Mouse (Mus musculus) splenic B cell, adult 2 months (primary cell): ENCODE data around the gene Ubap2.

ENCODE experiments used
- DNase-seq: peaks from one replicate; pipeline ENCODE4 v3.0.0-alpha.2; 2011; ENCODE audit warnings: low read depth, low spot score
- H3K27me3 ChIP-seq: 2 replicates; pipeline ENCODE4 v1.6.1; 2012; ENCODE audit warnings: mild to moderate bottlenecking, low read length, moderate library complexity, mixed read lengths; ENCODE audit not compliant: control insufficient read depth, poor library complexity, insufficient read depth, severe bottlenecking
- H3K36me3 ChIP-seq: 2 replicates; pipeline ENCODE4 v1.6.1; 2012; ENCODE audit warnings: mild to moderate bottlenecking, low read length, moderate library complexity, mixed read lengths; ENCODE audit not compliant: control insufficient read depth, poor library complexity, insufficient read depth, severe bottlenecking

Ubap2 gene

DNA sequence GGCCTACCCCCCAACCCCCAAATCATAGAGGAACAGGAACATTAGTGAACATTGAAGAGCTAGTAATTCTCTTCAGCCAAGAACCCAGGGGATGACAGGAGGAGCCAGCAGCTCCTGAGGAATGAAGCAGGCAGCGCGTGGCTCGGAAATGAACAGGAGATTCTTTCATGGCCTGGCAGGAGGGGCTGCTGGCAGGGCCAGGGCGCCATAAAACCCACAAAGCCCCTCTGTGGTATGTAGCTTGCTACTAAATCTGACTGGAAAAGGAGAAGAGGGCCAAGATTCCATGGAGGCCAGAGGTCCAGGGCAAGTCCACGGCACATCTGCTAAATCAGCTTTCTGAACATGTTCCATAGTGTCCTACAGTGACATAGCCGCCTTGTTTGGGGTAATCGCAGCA, 14.9 kb upstream of the Ubap2 start:
- peaks cover 9% of the 10 kb centered on the region for H3K36me3 ChIP-seq
- no peak for DNase-seq
- no peaks in the 10 kb centered on the region for H3K27me3 ChIP-seq

- Histone ChIP-seq H3K27me3 (no peaks in the 10 kb centered on the region), H3K36me3 (no peaks in the 10 kb centered on the region)
- peak; percentile 71 for DNase-seq
Observed at GRCm38 (mm10) chr4:41286420-41286819, 11.5 kb upstream of the Ubap2 start.

DNA sequence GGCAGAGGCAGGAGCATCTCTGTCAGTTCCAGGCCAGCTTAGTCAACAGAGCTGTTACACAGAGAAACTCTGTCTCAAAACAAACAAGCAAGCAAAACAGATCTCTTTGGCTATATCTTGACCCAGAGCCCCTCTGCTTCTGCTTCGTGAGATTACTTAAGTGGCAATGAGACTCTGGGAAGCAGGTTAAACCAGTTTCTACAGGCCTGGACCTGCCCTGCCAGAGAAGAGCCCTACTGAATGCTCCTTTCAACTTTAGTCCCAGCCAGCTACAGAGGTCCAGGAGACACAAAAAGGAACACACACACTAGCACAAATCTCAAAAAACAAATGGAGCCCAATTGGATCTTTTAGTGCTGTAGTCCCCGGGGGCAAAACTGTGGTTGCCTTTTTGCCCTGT, 9.1 kb upstream of the Ubap2 start:
- no peak for DNase-seq
- Histone ChIP-seq H3K36me3 (no peaks in the 10 kb centered on the region), H3K27me3 (no peaks in the 10 kb centered on the region)

DNA sequence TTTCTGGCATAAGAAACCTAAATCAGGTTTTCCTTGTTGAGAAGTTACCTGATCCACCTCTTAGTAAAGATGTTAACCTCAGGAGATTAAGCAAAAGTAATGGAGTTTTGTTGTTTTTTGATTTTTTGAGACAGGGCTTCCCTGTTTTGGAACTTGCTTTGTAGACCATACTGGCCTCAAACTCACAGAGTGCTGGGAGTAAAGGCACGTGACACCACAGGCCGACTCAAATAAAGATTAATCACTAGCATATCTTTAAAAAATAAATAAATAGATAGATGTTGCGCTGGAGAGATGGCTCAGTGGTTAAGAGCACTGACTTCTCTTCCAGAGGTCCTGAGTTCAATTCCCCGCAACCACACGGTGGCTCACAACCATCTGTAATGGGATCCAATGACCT, 983 bp upstream of the Ubap2 start:
- H3K27me3 ChIP-seq, result no peaks in the 10 kb centered on the region

GRCm38 (mm10) chr4:41274377-41274979, 466 bp downstream of the Ubap2 start:
- no peaks in the 10 kb centered on the region for H3K36me3 ChIP-seq
- H3K27me3 ChIP-seq, result no peaks in the 10 kb centered on the region
- DNase-seq, result no peak

More for the DNA sequence above, 983 bp upstream of the Ubap2 start:
- no peak for DNase-seq
- no peaks in the 10 kb centered on the region for H3K36me3 ChIP-seq

DNA sequence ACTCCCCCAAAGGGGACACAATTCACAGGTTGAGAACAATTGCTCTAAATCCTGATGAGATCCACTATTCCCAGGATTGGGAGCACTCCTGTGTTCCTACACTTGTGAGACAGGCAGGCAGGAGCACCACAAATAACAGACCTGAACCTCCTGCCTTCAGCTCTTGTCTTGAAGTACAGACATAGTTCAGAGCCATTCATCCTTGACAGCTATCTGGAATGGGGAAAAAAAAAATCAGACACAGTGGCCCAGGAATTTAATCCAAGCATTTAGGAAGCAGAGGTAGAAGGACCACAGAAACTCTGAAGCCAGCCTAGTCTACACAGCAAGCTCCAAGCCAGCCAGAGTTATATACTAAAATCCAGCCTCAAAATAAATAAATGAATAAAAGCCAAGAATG, 6.8 kb downstream of the Ubap2 start:
- Histone ChIP-seq H3K27me3 (no peaks in the 10 kb centered on the region), H3K36me3 (0 out of 2 replicates have a peak, but pooled peaks cover 2% of the 10 kb centered on the region)
- no peak for DNase-seq

GRCm38 (mm10) chr4:41266350-41266749, 8.6 kb downstream of the Ubap2 start:
- DNase-seq, result no peak

DNA sequence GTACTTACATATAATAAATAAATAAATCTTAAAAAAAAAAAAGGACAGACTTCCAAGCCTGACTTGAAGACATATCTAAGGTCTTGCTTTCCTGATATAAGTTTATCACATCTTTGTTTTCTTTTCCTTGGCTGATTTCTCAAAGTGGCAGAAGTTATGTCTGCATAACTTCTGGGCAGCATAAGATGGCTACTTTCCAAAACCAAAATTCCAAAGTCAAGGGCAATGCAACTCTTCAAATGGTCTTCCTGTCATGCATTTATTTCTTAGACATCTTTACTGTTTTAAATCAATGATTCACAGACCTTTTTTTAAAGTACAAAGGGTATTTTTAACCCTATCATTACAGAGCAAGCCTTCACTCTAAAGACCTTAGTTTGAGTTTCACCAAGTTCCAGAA, 14.3 kb downstream of the Ubap2 start:
- H3K27me3 ChIP-seq, result no peaks in the 10 kb centered on the region

More at GRCm38 (mm10) chr4:41266350-41266749, 8.6 kb downstream of the Ubap2 start:
- Histone ChIP-seq H3K36me3 (peaks cover 2% of the 10 kb centered on the region; the same call in 1 of the 2 replicates), H3K27me3 (no peaks in the 10 kb centered on the region)

DNA sequence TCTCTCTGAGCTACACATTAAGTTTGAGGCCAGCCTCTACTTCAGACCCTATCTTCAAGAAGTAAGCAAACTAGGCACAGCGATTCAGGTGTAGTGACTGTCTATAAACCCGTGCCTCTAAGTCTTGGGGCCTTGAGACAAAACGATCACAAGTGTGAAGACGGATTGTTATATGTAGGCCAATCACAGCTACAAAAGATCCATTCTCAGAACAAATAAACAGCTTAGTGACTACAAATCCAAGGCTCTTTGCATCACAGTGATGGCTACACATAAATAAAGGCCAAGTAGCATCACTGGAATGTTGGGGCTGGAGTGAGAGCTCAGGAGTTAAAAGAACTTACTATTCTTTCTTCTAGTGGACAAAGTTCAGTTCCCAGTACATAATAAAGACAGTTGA, 15.9 kb downstream of the Ubap2 start:
- DNase-seq, result no peak
- no peaks in the 10 kb centered on the region; the same call in 1 of the 2 replicates for H3K36me3 ChIP-seq
- H3K27me3 ChIP-seq, result no peaks in the 10 kb centered on the region

More for the DNA sequence above, 14.3 kb downstream of the Ubap2 start:
- no peaks in the 10 kb centered on the region; the same call in 1 of the 2 replicates for H3K36me3 ChIP-seq
- no peak for DNase-seq

DNA sequence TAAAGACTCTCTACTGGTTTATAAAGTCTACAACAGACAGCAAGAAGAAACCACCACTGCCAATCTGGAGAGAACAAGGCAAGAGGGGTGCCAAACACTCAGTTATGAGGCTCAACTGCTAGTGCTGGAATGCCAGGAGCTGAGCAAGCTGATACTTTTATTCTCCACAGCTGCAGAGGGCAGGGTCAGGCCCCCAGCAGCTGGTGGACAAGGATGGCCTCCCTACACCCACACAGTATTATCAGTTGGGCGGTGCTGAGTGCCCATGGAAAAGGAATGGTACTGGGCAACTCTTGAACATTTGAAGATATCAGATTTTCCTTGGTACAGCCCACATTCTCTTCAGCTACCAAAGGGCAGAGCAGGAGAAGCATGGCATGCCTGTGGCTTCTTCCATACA, 17.2 kb downstream of the Ubap2 start:
- no peak for DNase-seq
- H3K36me3 ChIP-seq, result no peaks in the 10 kb centered on the region; the same call in 1 of the 2 replicates

DNA sequence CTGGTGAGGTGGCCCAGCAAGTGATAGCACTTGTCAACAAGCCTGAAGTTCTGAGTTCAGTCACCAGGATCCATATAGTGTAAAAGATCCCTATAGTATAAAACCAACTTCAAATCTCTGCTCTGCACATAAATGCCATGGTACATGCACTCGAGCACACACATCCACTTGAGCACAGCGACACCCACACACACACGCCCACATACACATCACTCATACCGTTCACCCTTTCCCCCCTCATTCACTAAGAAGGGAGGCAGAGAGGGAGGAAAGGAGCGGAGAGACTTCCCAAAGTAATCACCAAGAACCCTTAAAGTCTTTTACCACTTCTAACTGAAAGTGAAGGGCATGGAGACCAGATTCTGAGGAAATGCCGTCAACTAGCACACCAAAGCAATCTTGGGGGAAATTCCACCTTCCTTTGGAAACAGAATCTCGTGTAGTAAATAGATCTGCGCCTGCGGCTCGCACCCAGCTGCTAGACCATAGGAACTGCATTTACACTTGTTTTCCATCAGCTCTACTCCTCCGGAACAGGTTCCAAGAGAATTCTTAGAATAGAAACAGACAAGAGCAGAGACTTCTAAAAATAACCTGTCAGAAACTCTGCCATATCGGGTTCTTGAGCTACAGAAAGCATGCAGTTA, 19.3 kb downstream of the Ubap2 start:
- no peaks in the 10 kb centered on the region for H3K36me3 ChIP-seq
- DNase-seq, result no peak
- H3K27me3 ChIP-seq, result no peaks in the 10 kb centered on the region

More for the DNA sequence above, 17.2 kb downstream of the Ubap2 start:
- H3K27me3 ChIP-seq, result no peaks in the 10 kb centered on the region

- Histone ChIP-seq H3K36me3 (no peaks in the 10 kb centered on the region), H3K27me3 (no peaks in the 10 kb centered on the region)
- no peak for DNase-seq
Observed at GRCm38 (mm10) chr4:41253756-41254155, 21.2 kb downstream of the Ubap2 start.

- peaks cover 9% of the 10 kb centered on the region for H3K36me3 ChIP-seq
- peak; percentile 11 for DNase-seq
- H3K27me3 ChIP-seq, result no peaks in the 10 kb centered on the region
Observed at GRCm38 (mm10) chr4:41245408-41245807, 29.5 kb downstream of the Ubap2 start.

DNA sequence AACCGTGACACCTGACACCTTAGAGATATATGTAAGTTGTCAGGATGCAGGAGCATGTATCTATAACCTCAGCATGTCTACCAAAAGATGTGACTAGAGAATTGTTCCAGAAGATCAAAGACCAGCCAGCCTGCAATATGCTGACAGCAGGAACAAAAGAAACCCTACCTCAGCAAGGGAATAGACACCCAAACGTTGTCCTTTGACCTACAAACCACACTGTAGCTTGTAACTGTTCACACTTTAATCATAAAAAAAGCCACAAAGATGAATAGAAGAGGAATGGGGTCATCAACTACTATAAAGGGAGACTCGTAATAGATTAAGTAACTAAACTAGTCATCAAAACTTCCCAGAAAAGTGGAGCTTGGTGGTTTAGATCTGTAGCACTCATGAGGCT, 34.0 kb downstream of the Ubap2 start:
- DNase-seq, result no peak
- 0 out of 2 replicates have a peak, but pooled peaks cover 1% of the 10 kb centered on the region for H3K36me3 ChIP-seq
- no peaks in the 10 kb centered on the region for H3K27me3 ChIP-seq

GRCm38 (mm10) chr4:41235621-41236020, 39.3 kb downstream of the Ubap2 start:
- no peak for DNase-seq
- Histone ChIP-seq H3K36me3 (peaks cover 7% of the 10 kb centered on the region; the same call in 1 of the 2 replicates), H3K27me3 (no peaks in the 10 kb centered on the region)
